Mouse (Mus musculus): ENCODE data around the gene Cdc42ep5. TPM values are rescaled to one million over a fixed set of nuclear protein-coding genes. Genes with fewer than 3 reads are reported as not detected.
A peak's percentile ranks its signal among the peaks of the same experiment; 100 is the strongest.
"Not testable (repeated sequence)": the region's sequence is repeated elsewhere in the genome, so short reads cannot be mapped to it uniquely, and the experiment has no call there.

The Cdc42ep5 gene
- total RNA-seq (2015): not detected in 2 replicates
- total RNA-seq (2017): not detected in 2 replicates

GRCm38 (mm10) chr7:4164090-4164910 is at the start of gene Cdc42ep5:
Cdc42ep5 (minus strand) TSS chr7:4164860.
- ATAC-seq (replicated peaks; ENCODE audit: poor library complexity): no peak

GRCm38 (mm10) chr7:4213436-4213835 is 48.8 kb upstream of the Cdc42ep5 start:
- not testable (repeated sequence) for ATAC-seq (replicated peaks; ENCODE audit: poor library complexity)

GRCm38 (mm10) chr7:4208626-4209025 is 44.0 kb upstream of the Cdc42ep5 start:
- ATAC-seq (replicated peaks; ENCODE audit: poor library complexity): no peak

GRCm38 (mm10) chr7:4207126-4207525 is 42.5 kb upstream of the Cdc42ep5 start:
- no peak for ATAC-seq (replicated peaks; ENCODE audit: poor library complexity)

- peak; percentile 82 for ATAC-seq (replicated peaks; ENCODE audit: poor library complexity)
These were observed 13.8 kb upstream of the Cdc42ep5 start for GRCm38 (mm10) chr7:4178438-4178837.

GRCm38 (mm10) chr7:4170193-4170938 is 5.7 kb upstream of the Cdc42ep5 start:
- no peak for ATAC-seq (replicated peaks; ENCODE audit: poor library complexity)

- no peak for ATAC-seq (replicated peaks; ENCODE audit: poor library complexity)
These were observed 2.4 kb upstream of the Cdc42ep5 start for GRCm38 (mm10) chr7:4167098-4167497.

- ATAC-seq (replicated peaks; ENCODE audit: poor library complexity): no peak
These were observed 626 bp upstream of the Cdc42ep5 start for GRCm38 (mm10) chr7:4165286-4165685.

GRCm38 (mm10) chr7:4163571-4164072 is 1.0 kb downstream of the Cdc42ep5 start:
- 0 out of 2 replicates have a peak, but pooled peaks have one; percentile 23 for ATAC-seq (replicated peaks; ENCODE audit: poor library complexity)

GRCm38 (mm10) chr7:4161596-4161995 is 3.1 kb downstream of the Cdc42ep5 start:
- not testable (repeated sequence) for ATAC-seq (replicated peaks; ENCODE audit: poor library complexity)

GRCm38 (mm10) chr7:4154976-4155375 is 9.7 kb downstream of the Cdc42ep5 start:
- ATAC-seq (replicated peaks; ENCODE audit: poor library complexity): no peak

- ATAC-seq (replicated peaks; ENCODE audit: poor library complexity): no peak
These were observed 10.3 kb downstream of the Cdc42ep5 start for GRCm38 (mm10) chr7:4154356-4154755.

- no peak for ATAC-seq (replicated peaks; ENCODE audit: poor library complexity)
These were observed 13.4 kb downstream of the Cdc42ep5 start for GRCm38 (mm10) chr7:4151241-4151640.

GRCm38 (mm10) chr7:4150811-4151221 is 13.8 kb downstream of the Cdc42ep5 start:
- peak; percentile 29 for ATAC-seq (replicated peaks; ENCODE audit: poor library complexity)

GRCm38 (mm10) chr7:4150059-4150541 is 14.6 kb downstream of the Cdc42ep5 start, which contains the start of gene Leng9:
Leng9 (minus strand) TSS chr7:4150374.
- peak; percentile 20 for ATAC-seq (replicated peaks; ENCODE audit: poor library complexity)

- peak; percentile 51 for ATAC-seq (replicated peaks; ENCODE audit: poor library complexity)
These were observed 15.2 kb downstream of the Cdc42ep5 start for GRCm38 (mm10) chr7:4149209-4150054.

- peak; percentile 4 for ATAC-seq (replicated peaks; ENCODE audit: poor library complexity)
These were observed 16.1 kb downstream of the Cdc42ep5 start for GRCm38 (mm10) chr7:4148341-4149208.

GRCm38 (mm10) chr7:4147836-4148235 is 16.8 kb downstream of the Cdc42ep5 start:
- ATAC-seq (replicated peaks; ENCODE audit: poor library complexity): no peak

GRCm38 (mm10) chr7:4147371-4147770 is 17.3 kb downstream of the Cdc42ep5 start:
- ATAC-seq (replicated peaks; ENCODE audit: poor library complexity): no peak
